Mouse (Mus musculus) adrenal gland, postnatal 14 days (tissue): ENCODE measurements around the gene Myof. TPM values are rescaled to one million over a fixed set of nuclear protein-coding genes. Genes with fewer than 3 reads are reported as not detected.

Experiments used
- DNase-seq: peaks from one replicate; pipeline ENCODE4 v3.0.0; 2021; ENCODE audit warnings: mixed read lengths
- total RNA-seq: library from RNA; stranded (reverse); gene quantifications from 2 replicates; pipeline ENCODE4 v1.2.3, GENCODE M21; 2021

Gene Myof
- total RNA-seq, 1 experiment from 2014 or later = 17.2 TPM

GRCm38 (mm10) chr19:38003671-38004521 is 39.5 kb downstream of the Myof start:
- no peak for DNase-seq

DNA sequence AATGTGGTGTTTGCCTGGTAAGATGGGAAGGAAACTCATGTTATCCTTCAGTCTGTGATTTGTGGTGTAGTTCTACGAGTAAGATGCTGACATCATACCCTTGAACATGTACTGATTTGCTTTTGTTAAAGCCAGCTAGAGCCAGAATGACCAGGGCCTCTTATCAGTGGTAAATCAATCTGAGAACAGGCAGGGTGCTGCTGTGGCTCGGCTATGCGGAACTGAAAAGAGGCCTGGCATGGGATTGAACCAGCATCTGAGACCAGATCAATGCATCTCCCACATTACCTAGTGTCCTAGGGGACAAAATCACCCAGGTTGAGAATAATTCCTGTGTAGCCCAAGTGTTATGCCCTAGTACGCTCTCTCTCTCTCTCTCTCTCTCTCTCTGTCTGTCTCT is 40.6 kb downstream of the Myof start:
- DNase-seq = no peak

- no peak for DNase-seq
These were observed 42.4 kb downstream of the Myof start for GRCm38 (mm10) chr19:38000990-38001389.

DNA sequence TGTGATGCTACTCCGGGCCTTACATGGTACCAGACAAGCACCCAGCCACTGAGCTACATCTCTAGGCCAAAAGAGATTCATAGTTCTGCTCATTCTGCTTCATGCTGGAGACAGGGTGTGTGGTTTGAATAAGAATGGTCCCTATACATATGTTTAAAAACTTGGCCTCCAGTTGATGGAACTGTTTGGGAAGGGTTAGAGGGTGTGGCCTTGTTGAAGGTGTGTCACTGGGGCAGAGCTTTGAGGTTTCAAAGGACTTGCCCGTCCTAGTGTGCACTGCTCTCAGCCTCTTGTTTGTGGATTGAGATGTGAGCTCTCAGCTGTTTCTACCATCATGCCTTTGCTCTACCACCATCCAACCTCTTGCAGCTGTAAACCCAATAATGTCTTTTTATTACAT is 43.4 kb downstream of the Myof start:
- DNase-seq = no peak

DNA sequence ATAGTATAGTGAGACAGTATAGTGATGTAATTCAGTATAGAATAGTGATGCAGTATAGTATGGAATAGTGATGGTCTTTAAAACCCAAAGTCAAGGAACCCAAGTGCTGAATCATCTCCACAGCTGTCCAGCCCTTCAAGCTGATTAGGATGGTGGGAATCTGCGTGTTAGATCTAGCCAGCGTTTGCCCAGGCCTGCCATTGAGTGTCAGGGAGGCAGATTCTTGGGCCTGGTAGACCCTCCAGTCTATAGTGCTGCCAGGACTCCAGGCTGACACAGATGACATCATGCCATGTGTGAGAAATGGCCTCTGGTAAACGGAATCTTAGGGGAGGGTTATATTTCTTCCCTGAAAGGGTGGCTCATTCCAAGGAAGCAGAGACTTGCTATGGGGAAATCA is 49.1 kb downstream of the Myof start:
- no peak for DNase-seq

GRCm38 (mm10) chr19:37992184-37992554 is 51.2 kb downstream of the Myof start:
- DNase-seq = no peak

- DNase-seq = peak; percentile 10
These were observed 51.8 kb downstream of the Myof start for GRCm38 (mm10) chr19:37991399-37992183.

DNA sequence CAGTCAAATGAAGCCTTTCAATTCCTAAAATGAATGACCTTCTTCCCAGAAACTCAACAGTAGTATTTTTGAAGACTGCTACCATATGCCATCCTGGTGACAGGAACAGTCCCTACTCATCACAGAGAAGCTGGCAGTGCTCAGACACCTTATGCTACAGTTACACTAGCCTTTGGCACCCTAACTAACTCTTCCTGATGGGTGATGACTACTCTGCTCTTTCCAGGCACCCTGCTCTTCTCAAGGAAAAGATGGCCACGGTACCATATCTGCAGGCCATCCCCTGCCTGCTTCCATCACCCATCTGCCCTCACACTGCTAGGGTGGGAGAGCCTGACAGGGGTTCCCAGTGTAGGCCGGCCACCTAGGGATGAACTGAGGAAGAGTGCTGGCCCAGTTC is 53.4 kb downstream of the Myof start:
- no peak for DNase-seq

- no peak for DNase-seq
These were observed 55.2 kb downstream of the Myof start for GRCm38 (mm10) chr19:37988156-37988555.

DNA sequence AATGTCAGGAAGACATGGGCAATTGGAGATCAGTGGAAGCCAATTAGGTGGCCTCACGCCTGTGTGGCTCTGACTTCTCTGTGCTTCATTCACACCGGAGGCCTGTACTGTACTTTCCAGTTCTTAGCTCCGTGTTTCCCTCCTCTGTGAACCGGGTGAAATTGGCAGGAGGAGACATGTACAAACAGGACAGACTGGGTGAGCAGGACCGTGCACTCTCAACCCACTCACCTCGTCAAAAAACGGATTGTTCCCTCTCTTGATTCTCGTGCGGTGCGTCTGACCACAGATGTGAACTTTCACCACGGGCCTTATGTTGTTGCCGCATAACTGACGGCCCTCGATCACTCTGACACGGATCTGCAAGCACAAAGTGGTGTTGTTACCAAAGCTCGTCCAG is 57.6 kb downstream of the Myof start:
- DNase-seq = no peak

DNA sequence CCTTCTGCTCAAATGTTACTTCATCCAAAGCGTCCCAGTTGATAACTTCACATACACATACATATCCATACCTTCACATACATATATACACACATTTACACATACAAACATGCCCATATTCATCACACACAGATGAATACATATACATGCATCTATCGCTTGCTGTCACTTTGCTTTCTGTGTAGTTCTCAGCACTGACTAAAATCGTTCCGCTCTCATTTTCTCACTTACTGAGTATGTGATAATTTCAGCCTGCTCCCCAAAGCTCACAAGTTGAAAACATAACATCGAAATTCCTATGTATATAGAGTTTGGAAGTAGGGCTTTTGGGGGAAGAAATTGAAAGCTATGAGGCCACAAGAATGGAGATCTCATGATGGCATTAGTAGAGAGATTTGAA is 67.4 kb downstream of the Myof start:
- no peak for DNase-seq

DNA sequence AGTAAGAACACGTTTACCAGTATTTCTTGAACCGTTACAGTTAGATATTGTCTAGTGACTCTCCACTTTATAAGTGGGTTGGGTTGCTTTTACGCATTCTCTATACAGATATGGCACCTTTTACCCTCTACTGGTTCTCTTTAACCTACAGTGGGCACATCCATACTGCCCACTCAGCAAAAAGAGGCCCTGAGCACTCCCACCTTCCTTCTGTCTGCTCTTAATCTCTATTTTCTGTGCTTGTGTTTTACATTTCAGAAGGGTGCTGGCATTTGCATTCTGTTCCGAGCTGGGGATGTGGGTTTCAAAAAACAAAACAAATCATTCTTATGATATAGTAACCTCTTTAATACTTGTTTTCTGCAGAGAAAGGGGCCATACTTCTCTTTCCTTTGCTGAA is 72.8 kb downstream of the Myof start:
- no peak for DNase-seq

DNA sequence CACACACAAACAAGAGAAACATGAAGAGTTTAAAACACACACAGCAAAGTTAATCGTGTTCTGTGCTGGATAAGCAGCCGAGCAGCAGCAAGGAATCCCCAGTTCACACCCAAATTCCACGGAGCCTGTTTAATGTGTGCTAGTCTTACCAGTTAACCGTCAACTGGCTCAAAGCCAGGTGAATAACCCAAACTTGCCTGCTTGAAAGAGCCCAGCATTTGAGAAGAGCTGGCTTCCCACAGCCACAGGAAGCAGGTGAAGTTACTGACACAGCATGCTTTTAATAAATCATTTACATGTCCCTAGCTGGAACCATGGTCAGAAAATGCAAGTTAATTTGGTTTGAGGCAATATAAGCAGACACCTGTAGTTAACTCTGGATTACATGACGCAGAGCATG is 73.4 kb downstream of the Myof start:
- DNase-seq = no peak

DNA sequence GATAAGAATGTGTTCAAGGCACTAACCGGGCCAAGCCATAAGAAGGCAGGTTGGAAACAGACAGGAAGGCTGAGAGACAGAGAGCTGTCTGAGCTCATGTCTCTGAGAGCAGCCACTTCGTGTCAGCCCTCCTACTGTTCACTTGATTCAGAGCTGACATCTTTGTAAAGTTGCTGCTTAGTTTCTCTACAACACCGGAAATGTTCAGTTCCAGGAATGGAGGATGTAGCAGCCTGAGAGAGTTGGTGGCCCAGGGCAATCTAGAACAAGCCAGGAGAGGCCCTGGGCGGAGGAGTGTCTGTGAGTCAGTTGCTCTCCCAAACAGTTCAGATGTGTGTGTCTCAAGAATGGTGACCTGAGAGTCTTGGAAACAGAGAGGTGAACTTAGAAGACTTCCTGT is 77.5 kb downstream of the Myof start:
- no peak for DNase-seq

DNA sequence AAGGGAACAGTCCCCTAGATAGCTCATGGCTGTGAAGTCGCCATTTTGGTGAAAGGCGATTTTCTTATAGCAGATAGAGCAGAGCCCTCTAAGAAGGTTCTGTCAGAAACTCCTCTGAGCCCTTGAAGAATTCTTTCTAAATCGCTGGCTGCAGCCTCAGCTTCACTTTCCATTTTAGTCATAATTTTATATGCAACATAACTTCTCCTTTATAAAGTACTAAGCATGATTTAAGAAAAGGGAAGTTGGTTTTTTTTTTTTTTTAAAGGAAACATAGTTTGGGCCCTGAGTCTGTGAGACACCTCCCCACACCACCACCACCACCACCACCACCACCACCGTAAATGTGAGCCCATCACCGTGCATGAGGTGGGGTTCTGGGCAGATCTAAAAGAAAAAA is 80.0 kb downstream of the Myof start:
- DNase-seq = no peak

- no peak for DNase-seq
These were observed 82.6 kb downstream of the Myof start for GRCm38 (mm10) chr19:37960791-37961190.

DNA sequence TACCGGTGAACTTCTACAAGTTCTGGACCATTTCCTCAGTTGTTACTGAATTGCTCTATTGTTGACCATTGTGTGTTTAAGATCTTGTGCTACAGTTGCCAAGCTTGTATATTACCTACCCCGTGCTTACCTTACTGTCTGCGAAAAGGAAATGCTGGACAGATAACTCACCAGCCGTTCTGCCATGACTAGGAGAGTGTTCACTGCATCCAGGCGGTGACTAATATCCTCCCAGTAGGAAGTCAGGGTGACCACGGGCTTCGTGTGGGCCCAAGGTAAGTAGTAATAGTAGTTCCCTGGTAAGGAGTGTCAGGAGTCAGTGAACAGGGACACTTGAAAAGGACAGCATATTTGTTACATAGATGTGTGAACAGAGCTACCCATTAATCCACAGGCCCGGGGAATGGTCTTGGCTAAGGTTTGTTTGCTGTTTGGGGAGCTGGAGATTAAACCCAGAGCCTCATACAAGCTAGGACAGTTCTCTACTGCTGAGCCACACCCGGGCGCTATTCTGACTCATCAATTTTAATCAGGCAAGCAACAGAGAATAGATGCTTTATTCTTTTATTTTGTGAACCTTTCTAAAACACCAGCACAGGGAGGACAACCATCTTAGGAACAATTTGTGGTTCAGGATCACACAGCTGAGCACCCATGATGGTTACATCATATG is 83.7 kb downstream of the Myof start:
- no peak for DNase-seq

DNA sequence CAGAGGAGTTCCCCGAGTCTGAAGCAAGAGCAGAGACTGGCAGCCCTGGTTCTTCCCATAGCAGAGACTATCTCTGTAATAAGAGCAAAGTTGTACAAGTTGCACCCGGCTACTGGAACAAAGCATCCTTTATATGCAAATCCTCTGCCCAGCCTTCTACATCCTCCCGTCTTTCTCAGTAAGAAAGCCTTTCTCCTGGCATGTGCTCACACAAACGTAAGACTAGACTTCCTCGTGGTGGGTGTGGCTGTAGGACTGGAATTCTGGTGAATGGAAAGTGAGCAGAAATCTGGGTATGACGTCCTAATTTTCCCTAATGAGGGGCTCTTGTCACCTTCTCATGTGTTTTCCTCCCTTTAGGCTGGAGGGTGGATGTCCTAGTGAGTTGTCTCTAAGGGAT is 84.3 kb downstream of the Myof start:
- DNase-seq = no peak

DNA sequence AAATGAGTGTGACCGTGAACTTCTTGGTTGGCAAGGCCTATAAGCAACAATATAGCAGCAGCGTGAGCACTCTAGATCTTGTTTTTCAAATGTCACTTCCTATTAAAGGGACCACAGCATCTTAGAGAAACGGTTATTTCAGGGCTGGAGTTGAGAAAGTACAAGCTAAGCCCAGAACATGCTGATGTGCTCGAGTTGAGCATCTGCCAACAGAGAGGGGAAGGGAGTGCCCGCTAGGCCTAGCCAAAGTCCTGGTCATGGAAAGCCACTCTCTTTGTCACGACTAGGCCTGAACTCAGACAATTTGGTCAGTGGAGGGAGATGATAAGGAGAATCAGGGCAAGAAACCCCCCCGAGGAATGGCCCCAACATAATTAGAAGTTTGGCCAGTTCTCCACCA is 86.1 kb downstream of the Myof start:
- DNase-seq = peak; percentile 7

- peak; percentile 11 for DNase-seq
These were observed 87.4 kb downstream of the Myof start for GRCm38 (mm10) chr19:37956006-37956405.

- DNase-seq = peak; percentile 91
These were observed 87.9 kb downstream of the Myof start for GRCm38 (mm10) chr19:37955425-37956001.

- no peak for DNase-seq
These were observed 88.6 kb downstream of the Myof start for GRCm38 (mm10) chr19:37954772-37955171.

- DNase-seq = no peak
These were observed 89.1 kb downstream of the Myof start for GRCm38 (mm10) chr19:37954236-37954635.
